Mouse (Mus musculus) 416B (cell line): Measurements from ENCODE around the gene Hras.

Experiments
- DNase-seq: peaks from one replicate; pipeline ENCODE4 v3.0.0; 2011; ENCODE audit warnings: low read depth

The Hras gene

DNA sequence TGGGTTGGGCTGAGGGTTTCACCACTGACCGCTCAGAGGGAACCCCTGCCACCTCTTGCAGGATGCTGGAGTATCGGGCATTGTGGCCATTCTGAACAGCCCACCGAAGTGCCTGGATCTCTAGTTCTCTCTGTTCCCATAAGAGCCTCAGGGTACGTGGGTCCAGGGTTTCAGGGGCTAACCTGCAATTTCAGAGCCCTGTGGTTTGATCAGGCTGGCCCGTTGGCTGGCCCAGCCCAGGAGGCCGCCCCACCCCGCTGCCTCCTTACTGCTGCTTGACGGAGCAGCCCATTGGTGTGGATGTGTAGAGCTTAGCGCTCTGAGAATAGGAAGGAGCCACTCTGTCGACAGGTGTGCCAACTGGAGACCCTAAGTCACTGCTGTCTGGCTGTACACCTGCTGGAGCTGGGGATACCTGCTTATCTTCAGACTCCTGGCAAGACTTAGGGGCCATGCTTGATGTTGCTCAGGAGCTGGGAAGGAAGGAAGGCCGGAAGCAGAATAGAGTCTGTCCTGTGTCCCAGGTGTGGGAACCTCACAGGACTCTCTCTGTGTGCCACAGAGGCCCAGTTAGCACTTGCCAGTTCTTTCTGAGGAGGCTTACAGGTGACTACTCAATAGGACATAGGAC lies 19.9 kb upstream of the Hras start, which contains the start of gene Lmntd2:
Lmntd2 (minus strand) TSS at position 476 of the 631 bp plus-strand sequence.
- no peak for DNase-seq

- no peak for DNase-seq
Observed at GRCm38 (mm10) chr7:141213133-141213532, 19.3 kb upstream of the Hras start.

DNA sequence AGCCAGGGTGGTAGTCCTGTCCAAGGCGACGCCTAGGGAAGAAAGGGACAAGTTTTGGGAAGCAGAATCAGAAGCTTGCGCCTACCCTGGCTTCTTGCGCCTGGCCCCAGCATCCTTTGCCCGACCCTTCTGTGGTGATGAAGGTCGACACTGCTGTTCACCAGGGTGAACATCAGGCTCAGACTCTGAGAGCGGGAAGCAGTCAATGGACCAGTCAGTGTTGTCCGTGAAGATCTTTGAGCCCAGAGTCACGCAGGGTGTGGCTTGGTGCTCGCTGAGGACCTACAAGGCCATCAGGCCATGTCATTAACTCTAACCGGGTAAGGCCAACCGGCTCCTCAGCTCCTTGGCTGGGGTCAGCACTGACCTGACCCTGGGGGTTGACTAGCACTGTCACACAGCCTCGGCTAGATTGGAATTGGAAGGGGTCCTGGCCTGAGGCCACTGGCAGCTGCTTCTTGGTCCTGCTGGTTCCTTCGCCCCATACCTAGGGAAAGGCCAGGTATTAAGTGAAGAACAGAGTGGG lies 16.9 kb upstream of the Hras start:
- DNase-seq = no peak

DNA sequence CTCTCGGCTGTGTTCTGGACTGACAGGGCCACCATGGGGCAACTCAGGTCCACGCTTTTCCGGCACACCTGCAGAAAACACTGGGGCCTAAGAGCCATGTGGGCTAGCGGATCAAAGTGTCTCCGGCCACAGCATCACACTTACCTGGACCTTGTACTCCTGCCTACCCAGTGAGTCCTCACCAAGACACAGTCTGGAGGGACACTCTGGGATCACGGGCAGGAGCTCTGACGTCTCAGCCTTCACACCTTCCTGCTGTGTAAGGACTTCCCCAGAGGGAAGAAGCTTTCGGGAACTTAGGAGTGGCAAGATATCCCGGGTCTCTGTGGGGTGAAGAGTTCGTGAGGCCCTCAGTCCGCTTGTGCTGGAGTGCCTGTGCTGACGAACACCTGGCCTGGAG lies 16.3 kb upstream of the Hras start:
- no peak for DNase-seq

- DNase-seq = no peak
Observed at GRCm38 (mm10) chr7:141209526-141209925, 15.7 kb upstream of the Hras start.

DNA sequence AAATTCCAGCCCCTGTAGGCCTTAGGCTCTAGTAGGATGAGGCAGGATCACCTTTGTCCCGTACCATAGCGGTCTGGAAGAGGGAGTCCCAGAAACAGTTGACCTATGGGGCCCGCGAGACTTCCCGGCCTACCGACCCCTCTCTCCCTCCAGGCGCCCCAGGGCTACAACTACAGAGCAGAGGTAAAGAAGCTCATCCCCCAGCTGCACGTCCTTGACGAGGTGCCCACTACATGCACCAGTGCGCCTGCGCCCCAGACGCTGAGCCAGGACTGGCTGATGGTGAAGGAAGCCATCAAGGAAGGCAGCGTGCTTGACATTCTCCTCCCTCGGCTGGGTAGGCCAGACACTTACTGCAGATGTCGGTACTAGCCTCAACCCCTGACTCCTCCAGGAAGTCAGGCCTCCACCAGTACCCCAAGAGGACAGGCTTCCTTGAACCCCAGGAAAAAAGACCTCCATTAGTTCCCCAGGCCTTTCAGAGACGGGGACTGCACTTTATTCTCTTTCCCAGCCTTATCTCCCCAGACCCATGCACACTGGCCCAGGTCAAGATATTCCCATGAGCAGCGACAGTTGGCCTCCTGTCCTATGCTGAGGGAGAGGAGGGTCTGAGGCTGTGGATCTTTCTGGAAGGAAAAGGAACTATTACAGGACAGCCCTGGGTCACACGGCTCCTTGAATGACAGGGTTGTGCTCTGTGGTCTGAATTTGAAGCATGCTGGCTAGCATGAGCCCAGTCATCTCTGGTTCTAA lies 12.6 kb upstream of the Hras start:
- no peak for DNase-seq

- DNase-seq = no peak
Observed at GRCm38 (mm10) chr7:141205504-141205903, 11.7 kb upstream of the Hras start.

GRCm38 (mm10) chr7:141204546-141204945 lies 10.7 kb upstream of the Hras start:
- no peak for DNase-seq

GRCm38 (mm10) chr7:141198121-141198520 lies 4.3 kb upstream of the Hras start:
- no peak for DNase-seq

DNA sequence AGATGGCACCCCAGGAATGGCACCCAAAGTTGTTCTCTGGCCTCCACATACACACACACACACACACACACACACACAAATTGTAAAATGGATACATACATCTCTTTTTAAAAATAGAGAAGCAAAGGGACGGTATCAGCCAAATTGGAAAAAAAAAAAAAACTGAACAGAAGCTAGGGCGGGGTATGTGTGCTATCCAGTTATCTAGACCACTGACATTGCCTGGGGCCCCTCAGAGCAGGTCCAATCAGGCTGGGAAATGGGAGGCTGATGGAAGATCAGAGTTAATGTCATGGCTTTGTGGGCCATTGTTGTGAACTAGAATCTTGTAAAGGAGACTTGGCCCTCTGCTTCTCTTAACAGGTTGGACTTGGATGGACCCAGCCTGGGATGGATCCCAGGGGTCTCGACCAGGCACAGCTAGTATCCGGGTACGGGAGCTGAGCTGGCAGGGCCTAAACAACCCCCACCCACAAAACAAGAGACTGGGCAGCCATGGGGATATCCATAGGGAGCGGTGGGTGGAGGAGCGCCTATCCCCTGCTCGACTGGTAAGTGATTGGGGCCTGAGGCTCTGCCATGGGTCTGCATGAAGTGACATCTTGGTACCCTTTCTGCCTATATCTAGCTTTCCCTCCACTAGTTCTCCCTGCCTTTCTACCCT lies 2.9 kb upstream of the Hras start:
- DNase-seq = no peak

GRCm38 (mm10) chr7:141195754-141196153 lies 1.9 kb upstream of the Hras start:
- no peak for DNase-seq

DNA sequence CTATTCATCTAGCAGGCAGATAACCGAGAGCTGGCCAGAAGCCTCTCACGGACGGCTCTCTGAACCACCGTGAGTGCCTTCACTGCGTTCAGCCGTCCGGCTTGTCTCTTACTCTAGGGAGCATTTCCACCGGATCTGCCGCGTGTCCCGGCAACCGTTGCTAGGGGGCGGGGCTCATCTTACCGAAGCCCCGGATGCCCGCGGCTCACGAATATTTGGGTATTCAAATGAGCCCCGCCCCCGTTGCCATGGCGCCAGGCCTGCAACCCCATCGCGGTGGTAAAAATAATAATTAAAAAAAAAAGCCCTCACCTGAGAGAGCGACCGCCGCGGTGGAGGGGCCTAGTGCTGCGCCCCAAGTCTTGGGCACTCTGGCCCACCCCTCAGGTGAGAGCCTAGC lies 1.0 kb upstream of the Hras start:
- peak; percentile 88 for DNase-seq

- DNase-seq = no peak
Observed at GRCm38 (mm10) chr7:141194409-141194808, 604 bp upstream of the Hras start.

DNA sequence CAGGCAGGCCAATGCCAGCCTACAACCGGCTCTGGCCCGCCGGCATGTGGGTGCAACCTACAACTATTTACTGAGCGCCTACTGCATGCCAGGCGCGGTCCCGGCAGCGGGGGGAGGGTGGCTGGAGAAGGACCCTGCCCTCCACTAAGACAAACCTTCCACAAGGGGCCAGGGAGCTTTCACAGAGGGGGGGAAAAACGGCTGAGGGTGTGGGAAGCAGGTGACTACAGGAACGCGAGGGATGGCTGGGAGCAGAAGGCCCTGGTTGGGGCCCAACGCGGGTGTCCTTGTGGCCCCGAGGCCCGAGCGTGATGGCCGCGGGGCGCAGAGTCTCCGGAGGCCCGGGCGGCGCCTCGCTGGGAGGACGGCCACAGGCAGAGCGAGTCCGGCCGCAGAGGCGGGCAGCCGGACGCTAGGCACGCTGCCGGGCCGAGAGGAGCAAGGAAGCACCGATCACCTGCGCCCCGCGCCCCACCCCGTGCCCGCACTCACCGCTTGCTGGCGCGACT lies 403 bp downstream of the Hras start:
- DNase-seq = peak; percentile 36

GRCm38 (mm10) chr7:141192776-141193347 lies 943 bp downstream of the Hras start:
- peak; percentile 28 for DNase-seq

- DNase-seq = no peak
Observed at GRCm38 (mm10) chr7:141191796-141192685, 1.8 kb downstream of the Hras start.

DNA sequence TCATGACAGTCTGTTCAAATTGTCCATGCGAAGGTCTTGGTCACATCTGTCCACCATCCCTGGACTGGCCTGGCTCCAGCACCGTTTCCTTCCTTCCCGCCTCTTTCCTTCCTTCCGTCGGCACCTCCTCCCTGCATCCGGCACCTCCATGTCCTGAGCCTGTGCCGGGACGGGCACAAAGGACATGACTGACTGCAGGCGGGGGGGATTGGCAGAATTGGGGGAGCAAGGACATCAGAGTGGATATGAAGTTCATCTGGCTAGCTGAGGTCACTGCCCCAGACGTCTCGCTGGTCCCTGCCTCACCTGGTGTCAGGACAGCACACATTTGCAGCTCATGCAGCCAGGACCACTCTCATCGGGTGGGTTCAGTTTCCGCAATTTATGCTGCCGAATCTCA lies 2.8 kb downstream of the Hras start:
- no peak for DNase-seq

GRCm38 (mm10) chr7:141190220-141190619 lies 3.6 kb downstream of the Hras start:
- no peak for DNase-seq

- no peak for DNase-seq
Observed at GRCm38 (mm10) chr7:141188733-141189132, 5.1 kb downstream of the Hras start.

DNA sequence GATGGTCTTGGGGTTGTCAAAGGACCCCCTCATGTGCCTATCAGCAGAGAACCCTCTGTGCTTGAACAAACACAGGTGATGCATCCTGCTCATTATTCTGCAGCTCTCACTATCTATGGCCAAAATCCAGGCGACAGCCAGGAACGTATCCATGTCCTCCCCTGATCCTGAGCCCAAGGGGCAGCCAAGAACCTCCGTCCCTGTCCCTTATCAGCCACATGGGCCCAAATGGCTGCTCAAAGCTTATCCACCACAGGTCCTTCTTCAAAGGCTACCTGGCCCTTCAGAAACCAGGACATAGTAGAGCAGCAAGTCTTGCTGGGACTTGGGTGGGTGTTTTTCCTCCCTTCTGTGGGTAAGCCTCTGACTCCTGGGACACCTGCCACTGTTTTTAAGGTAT lies 5.6 kb downstream of the Hras start:
- DNase-seq = no peak

- DNase-seq = peak; percentile 91
Observed at GRCm38 (mm10) chr7:141176173-141176572, 17.6 kb downstream of the Hras start.
